Mouse (Mus musculus): ENCODE measurements around the gene Nubp1. TPM values are rescaled to one million over a fixed set of nuclear protein-coding genes. Genes with fewer than 3 reads are reported as not detected.
A peak's percentile ranks its signal among the peaks of the same experiment; 100 is the strongest.

Nubp1 gene
- polyA plus RNA-seq, 1 experiment from 2014 or later, result 37.2 TPM

DNA sequence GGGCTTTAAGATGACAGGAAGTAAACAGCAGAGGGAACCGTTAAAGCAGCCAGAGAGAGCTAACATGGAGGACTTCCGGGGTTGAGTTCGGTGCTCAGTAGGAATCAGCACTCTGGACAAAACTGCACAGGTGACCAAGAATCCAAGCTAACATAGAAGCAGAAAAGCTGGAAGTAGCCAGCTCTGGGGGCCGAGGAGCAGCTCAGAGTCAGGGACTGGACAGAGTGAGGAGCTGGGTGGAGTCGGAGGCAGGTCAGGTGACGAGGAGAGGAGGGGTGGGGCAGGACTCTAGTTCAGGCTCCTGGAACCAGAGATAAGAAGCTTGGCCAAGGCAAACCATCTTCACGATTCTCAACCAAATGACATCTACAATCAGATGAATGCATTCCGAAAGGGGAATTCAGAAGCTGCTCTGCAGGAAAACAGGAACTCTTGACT is 27.7 kb upstream of the Nubp1 start:
- TF ChIP-seq CTCF (IDR thresholded peaks at IDR 0.05), result no peak
- ChIA-PET CTCF (interaction anchor here (1.1 to 1.6 kb wide), 2 partner anchors 9 to 15 kb away, joined by 3 to 6 read pairs; no protein-coding TSS in a partner anchor), POLR2A (interaction anchor here (0.7 kb wide), 1 partner anchor 432 kb away, joined by 3 read pairs; no protein-coding TSS in a partner anchor)
- ATAC-seq (no peak), DNase-seq (ENCODE audit: low read depth, low spot score) (no peak)
- in situ Hi-C loops (cut with MboI; ENCODE audit: low pct_unique_long_range_greater_than_20kb), result no loop called here
- H3K27me3 ChIP-seq, result peaks cover 13% of the 10 kb centered on the region

- TF ChIP-seq CTCF (IDR thresholded peaks at IDR 0.05), result no peak
- POLR2A ChIA-PET, result interaction anchor here (0.7 kb wide), 1 partner anchor 432 kb away, joined by 3 read pairs; no protein-coding TSS in a partner anchor
- H3K27me3 ChIP-seq, result peaks cover 9% of the 10 kb centered on the region
- ATAC-seq (no peak), DNase-seq (ENCODE audit: low read depth, low spot score) (no peak)
- in situ Hi-C loops (cut with MboI; ENCODE audit: low pct_unique_long_range_greater_than_20kb), result no loop called here
- CTCF ChIA-PET, result interaction anchor here (1.1 to 1.6 kb wide), 2 partner anchors 9 to 14 kb away, joined by 3 to 6 read pairs; no protein-coding TSS in a partner anchor
Measured at GRCm38 (mm10) chr16:10384544-10384943, 27.2 kb upstream of the Nubp1 start.

- ATAC-seq, result no peak
- POLR2A ChIA-PET, result interaction anchor here (0.6 kb wide), 1 partner anchor 14 kb away, joined by 5 read pairs; no protein-coding TSS in a partner anchor
- in situ Hi-C loops (cut with MboI; ENCODE audit: low pct_unique_long_range_greater_than_20kb), result no loop called here
Measured at GRCm38 (mm10) chr16:10385261-10385660, 26.5 kb upstream of the Nubp1 start.

GRCm38 (mm10) chr16:10388634-10389365 is 22.9 kb upstream of the Nubp1 start:
- DNase-seq (ENCODE audit: low read depth, low spot score) (no peak), ATAC-seq (no peak)
- POLR2A ChIA-PET, result no interaction called here
- H3K27me3 ChIP-seq, result peaks cover 3% of the 10 kb centered on the region
- in situ Hi-C loops (cut with MboI; ENCODE audit: low pct_unique_long_range_greater_than_20kb), result no loop called here
- CTCF ChIA-PET, result interaction anchor here (1.1 to 1.3 kb wide), 2 partner anchors 10 to 109 kb away, joined by 4 read pairs; no protein-coding TSS in a partner anchor
- no peak for TF ChIP-seq CTCF (IDR thresholded peaks at IDR 0.05)

More at GRCm38 (mm10) chr16:10385261-10385660, 26.5 kb upstream of the Nubp1 start:
- DNase-seq (ENCODE audit: low read depth, low spot score), result no peak
- peaks cover 3% of the 10 kb centered on the region for H3K27me3 ChIP-seq
- CTCF ChIA-PET, result interaction anchor here (1.1 to 1.6 kb wide), 3 partner anchors 10 to 15 kb away, joined by 3 to 6 read pairs (median 4); partner anchors contain the start of gene Tekt5
- TF ChIP-seq CTCF (IDR thresholded peaks at IDR 0.05), result no peak

DNA sequence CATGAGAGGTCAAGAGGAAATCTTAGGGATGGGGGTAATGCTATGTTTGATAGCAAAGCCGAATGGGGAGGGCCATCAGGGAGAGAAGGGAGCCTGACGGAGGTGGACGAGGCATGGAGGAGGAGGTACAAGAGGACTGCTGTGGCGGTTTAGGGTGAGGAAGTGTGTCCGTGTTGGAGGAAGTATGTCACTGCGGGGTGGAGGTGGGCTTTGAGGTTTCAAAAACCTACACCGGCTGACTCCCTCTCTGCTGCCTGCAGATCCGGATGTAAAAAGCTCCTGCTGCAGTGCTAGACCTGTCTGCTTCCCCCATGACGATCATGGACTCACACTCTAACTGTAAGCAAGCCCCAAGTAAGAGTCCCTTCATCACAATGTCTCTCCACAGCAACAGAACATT is 19.2 kb upstream of the Nubp1 start:
- in situ Hi-C loops (cut with MboI; ENCODE audit: low pct_unique_long_range_greater_than_20kb), result loop anchor here (10.0 kb wide), 1 partner anchor 308 kb away; no protein-coding TSS in a partner anchor
- H3K27me3 ChIP-seq, result no peaks in the 10 kb centered on the region
- POLR2A ChIA-PET, result interaction anchor here (0.5 kb wide), 1 partner anchor 85 kb away, joined by 3 read pairs; no protein-coding TSS in a partner anchor
- CTCF ChIA-PET, result interaction anchor here (10.3 kb wide), 1 partner anchor 110 kb away, joined by 102 read pairs; no protein-coding TSS in a partner anchor
- ATAC-seq (no peak), DNase-seq (ENCODE audit: low read depth, low spot score) (no peak)
- TF ChIP-seq CTCF (IDR thresholded peaks at IDR 0.05), result no peak

GRCm38 (mm10) chr16:10394699-10395540 is 16.8 kb upstream of the Nubp1 start, which contains the start of gene Tekt5:
Tekt5 (minus strand) TSS chr16:10395490.
- no peak for DNase-seq (ENCODE audit: low read depth, low spot score)
- peak; percentile 68 for ATAC-seq
- TF ChIP-seq CTCF (IDR thresholded peaks at IDR 0.05), result peak; percentile 72
- CTCF ChIA-PET, result interaction anchor here (1.0 to 10.3 kb wide), 7 partner anchors 9 to 128 kb away, joined by 3 to 102 read pairs (median 3); no protein-coding TSS in a partner anchor
- no peaks in the 10 kb centered on the region for H3K27me3 ChIP-seq
- in situ Hi-C loops (cut with MboI; ENCODE audit: low pct_unique_long_range_greater_than_20kb), result loop anchor here (5.0 to 10.0 kb wide), 2 partner anchors 118 to 310 kb away; no protein-coding TSS in a partner anchor
- POLR2A ChIA-PET, result interaction anchor here (1.2 kb wide), 1 partner anchor 113 kb away, joined by 7 read pairs; no protein-coding TSS in a partner anchor

DNA sequence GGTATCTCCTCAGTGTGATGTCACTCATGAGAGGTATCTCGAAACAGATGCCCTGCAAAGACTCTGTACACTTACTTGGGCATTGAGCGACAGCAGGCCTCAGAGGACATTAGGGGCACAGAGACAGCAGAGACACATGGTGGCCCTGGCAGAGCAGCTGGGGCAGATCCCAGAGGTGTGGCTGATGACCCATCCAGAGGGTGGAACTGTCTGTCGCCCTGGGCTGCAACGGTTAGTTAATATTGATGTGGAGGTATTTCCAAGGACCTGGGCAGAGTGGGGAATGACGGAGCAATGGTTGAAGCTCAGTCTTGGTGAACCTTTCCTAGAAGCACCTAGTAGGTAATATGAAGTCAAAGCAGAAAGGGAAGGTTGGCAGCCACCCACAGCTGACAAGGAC is 13.0 kb upstream of the Nubp1 start:
- TF ChIP-seq CTCF (IDR thresholded peaks at IDR 0.05), result no peak
- ATAC-seq, result no peak
- no peaks in the 10 kb centered on the region for H3K27me3 ChIP-seq
- POLR2A ChIA-PET, result no interaction called here
- DNase-seq (ENCODE audit: low read depth, low spot score), result no peak
- in situ Hi-C loops (cut with MboI; ENCODE audit: low pct_unique_long_range_greater_than_20kb), result loop anchor here (5.0 to 10.0 kb wide), 2 partner anchors 121 to 314 kb away; no protein-coding TSS in a partner anchor
- CTCF ChIA-PET, result interaction anchor here (0.7 to 10.3 kb wide), 16 partner anchors 10 to 143 kb away, joined by 3 to 102 read pairs (median 5); no protein-coding TSS in a partner anchor

- no peak for ATAC-seq
- in situ Hi-C loops (cut with MboI; ENCODE audit: low pct_unique_long_range_greater_than_20kb), result loop anchor here (5.0 to 10.0 kb wide), 2 partner anchors 122 to 314 kb away; no protein-coding TSS in a partner anchor
- no peaks in the 10 kb centered on the region for H3K27me3 ChIP-seq
- ChIA-PET POLR2A (no interaction called here), CTCF (interaction anchor here (0.7 to 10.3 kb wide), 17 partner anchors 11 to 143 kb away, joined by 3 to 102 read pairs (median 4); no protein-coding TSS in a partner anchor)
- peak; percentile 89 for TF ChIP-seq CTCF (IDR thresholded peaks at IDR 0.05)
- DNase-seq (ENCODE audit: low read depth, low spot score), result no peak
Measured at GRCm38 (mm10) chr16:10399160-10399559, 12.6 kb upstream of the Nubp1 start.

- in situ Hi-C loops (cut with MboI; ENCODE audit: low pct_unique_long_range_greater_than_20kb), result loop anchor here (5.0 kb wide), 1 partner anchor 101 kb away; no protein-coding TSS in a partner anchor
- ChIA-PET POLR2A (no interaction called here), CTCF (interaction anchor here (1.8 kb wide), 1 partner anchor 95 kb away, joined by 5 read pairs; no protein-coding TSS in a partner anchor)
- H3K27me3 ChIP-seq, result no peaks in the 10 kb centered on the region
- DNase-seq (ENCODE audit: low read depth, low spot score) (no peak), ATAC-seq (no peak)
- TF ChIP-seq CTCF (IDR thresholded peaks at IDR 0.05), result no peak
Measured at GRCm38 (mm10) chr16:10415976-10416375, 4.2 kb downstream of the Nubp1 start.
